Mouse (Mus musculus): ENCODE results near the gene Tm7sf2. TPM values are rescaled to one million over a fixed set of nuclear protein-coding genes. Genes with fewer than 3 reads are reported as not detected.

Tm7sf2 gene
- polyA plus RNA-seq (2015; fragmentation: Nextera tagmentation; extraction: Ambion mirVana): 7.8 and 8.0 TPM in 2 replicates

DNA sequence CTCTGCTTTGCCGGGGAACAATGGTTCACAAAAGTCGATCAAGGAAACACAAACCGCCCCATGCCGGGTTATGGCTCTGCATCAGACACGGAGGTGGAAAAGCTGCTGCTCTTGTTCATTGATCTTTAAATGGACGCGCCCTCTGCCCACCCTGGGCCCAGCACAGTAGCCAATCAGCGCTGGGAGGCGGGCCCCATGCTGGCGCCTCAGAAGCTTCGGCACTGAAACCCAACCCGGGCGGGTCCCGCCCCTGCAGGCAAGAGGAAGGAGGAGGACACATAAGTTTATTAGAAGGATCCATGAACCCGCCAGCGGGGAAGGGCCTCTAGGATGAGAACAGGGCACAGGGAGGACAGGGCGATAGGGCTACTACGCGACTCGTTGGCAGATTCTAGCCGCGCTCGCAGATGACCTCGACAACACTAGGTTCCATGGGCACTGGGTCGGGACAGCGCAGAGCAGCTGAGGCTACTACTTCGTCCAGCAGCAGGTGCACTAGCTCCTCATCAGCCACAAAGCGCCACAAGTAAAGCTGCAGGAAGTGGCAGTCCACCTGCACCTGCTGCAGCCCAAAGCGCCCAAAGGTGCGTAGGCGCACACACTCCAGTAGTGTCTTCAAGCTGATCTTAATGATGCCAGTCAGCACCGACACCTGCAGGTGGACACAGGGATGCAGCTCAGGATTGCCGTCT, at the start of gene Tm7sf2:
TSS of gene Tm7sf2 (minus strand) at position 650 of the 692 bp plus-strand sequence.
- 11% methylated on average over 33 of the region's 33 CpGs for WGBS

GRCm38 (mm10) chr19:6117346-6117985, 49.3 kb upstream of the Tm7sf2 start:
- peak overlapping the region; percentile 92 for H3K4me2 ChIP-seq
- H3K36me3 ChIP-seq: peaks cover 50% of the 10 kb centered on the region
- no peaks in the 10 kb centered on the region for H3K9me3 ChIP-seq
- peak overlapping the region; percentile 97 for H3K27ac ChIP-seq (replicated peaks)
- 5% methylated on average over 32 of the region's 32 CpGs for WGBS
- no peak; the same call in 1 of the 2 replicates for ATAC-seq (ENCODE audit: extremely low read depth, insufficient number of reproducible peaks, low FRiP score, low TSS enrichment)
- H3K27me3 ChIP-seq (replicated peaks): no peaks in the 10 kb centered on the region
- H3K9ac ChIP-seq: peak overlapping the region; percentile 94
- H3K4me3 ChIP-seq: peak overlapping the region; percentile 90
- peaks cover 22% of the 10 kb centered on the region for H3K4me1 ChIP-seq

More for the DNA sequence above, at the start of gene Tm7sf2:
- peak; percentile 78 for ATAC-seq (ENCODE audit: extremely low read depth, insufficient number of reproducible peaks, low FRiP score, low TSS enrichment)
- H3K4me1 ChIP-seq: peaks cover 25% of the 10 kb centered on the region
- H3K4me2 ChIP-seq: peak within 1 kb of the TSS; percentile 99
- peak within 1 kb of the TSS; percentile 74 for H3K27ac ChIP-seq (replicated peaks)
- no peaks in the 10 kb centered on the region for H3K27me3 ChIP-seq (replicated peaks)
- H3K4me3 ChIP-seq: peak within 1 kb of the TSS; percentile 58
- no peaks in the 10 kb centered on the region for H3K9me3 ChIP-seq
- H3K9ac ChIP-seq: peak within 1 kb of the TSS; percentile 79
- peaks cover 39% of the 10 kb centered on the region for H3K36me3 ChIP-seq

DNA sequence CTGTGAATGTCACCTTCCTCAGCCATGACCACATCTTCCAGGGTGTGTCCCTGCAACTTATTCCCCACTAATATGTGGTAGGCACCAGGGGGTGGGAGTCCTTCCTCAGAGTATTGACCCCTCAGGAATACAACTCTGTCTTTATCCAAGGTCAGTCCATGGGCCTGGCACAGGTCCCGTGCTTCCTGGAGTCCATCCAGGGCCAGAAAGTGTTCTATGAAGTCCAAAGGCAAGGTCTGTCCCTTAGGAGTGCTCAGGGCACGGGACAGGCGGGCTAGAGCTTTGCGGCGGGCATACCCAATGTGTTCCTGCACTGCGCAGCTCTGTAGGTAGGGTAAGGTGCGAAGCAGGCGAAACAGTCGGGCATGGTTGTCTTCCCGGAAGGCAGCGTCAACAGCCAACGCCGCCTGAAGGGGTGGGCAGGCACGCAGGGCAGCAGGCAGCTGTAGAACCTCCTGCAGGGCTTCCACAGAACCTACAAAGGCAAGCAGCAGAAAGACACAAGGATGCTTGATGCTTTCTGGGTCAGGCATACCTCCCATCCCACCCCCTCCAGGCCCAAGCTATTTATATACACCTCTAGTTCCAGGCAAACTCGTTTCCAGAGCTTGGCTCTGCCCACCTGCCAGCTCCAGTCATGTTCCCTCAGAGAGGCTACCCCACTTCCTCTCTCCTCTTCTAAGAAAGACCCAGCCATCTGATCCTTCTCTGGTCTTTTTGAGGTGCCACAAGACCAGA, 48.1 kb upstream of the Tm7sf2 start:
- Histone ChIP-seq H3K9me3 (no peaks in the 10 kb centered on the region), H3K4me2 (peak overlapping the region; percentile 92), H3K9ac (peak overlapping the region; percentile 94), H3K4me3 (peak overlapping the region; percentile 90), H3K27ac (replicated peaks) (peak overlapping the region; percentile 17; the same call in 1 of the 2 replicates), H3K27me3 (replicated peaks) (no peaks in the 10 kb centered on the region), H3K36me3 (peaks cover 47% of the 10 kb centered on the region), H3K4me1 (peaks cover 22% of the 10 kb centered on the region)
- ATAC-seq (ENCODE audit: extremely low read depth, insufficient number of reproducible peaks, low FRiP score, low TSS enrichment): no peak
- whole genome bisulfite sequencing: 88% methylated on average over 15 of the region's 15 CpGs

- no peak overlapping the region for H3K4me3 ChIP-seq
- ATAC-seq (ENCODE audit: extremely low read depth, insufficient number of reproducible peaks, low FRiP score, low TSS enrichment): no peak
- peaks cover 32% of the 10 kb centered on the region for H3K36me3 ChIP-seq
- WGBS: 54% methylated on average over 6 of the region's 6 CpGs
- H3K9ac ChIP-seq: no peak overlapping the region
- no peak overlapping the region for H3K27ac ChIP-seq (replicated peaks)
- no peaks in the 10 kb centered on the region for H3K9me3 ChIP-seq
- H3K4me1 ChIP-seq: peaks cover 16% of the 10 kb centered on the region
- H3K4me2 ChIP-seq: no peak overlapping the region
- no peaks in the 10 kb centered on the region for H3K27me3 ChIP-seq (replicated peaks)
Observed at GRCm38 (mm10) chr19:6113116-6113515, 44.9 kb upstream of the Tm7sf2 start.

DNA sequence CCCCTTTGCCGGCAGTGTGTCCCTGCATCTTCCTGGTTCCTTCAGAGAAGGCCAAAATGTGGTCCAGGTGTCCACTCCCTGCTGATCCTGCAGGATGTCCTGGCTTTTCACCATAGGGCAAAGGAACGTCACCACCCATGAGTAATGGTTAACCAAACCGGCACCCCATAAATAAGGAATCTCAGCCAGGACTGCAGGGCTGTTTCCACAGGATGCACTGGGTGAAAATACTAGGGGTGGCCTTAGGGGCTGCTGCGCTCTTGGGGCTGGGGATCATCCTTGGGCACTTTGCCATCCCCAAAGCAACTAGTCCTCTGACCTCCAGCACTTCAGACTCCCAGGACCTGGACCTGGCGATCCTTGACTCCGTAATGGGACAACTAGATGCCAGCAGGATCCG, 37.4 kb upstream of the Tm7sf2 start, which contains the start of gene Naaladl1:
TSS of gene Naaladl1 (plus strand) at position 197 of the 400 bp plus-strand sequence.
- H3K4me2 ChIP-seq: no peak within 1 kb of the TSS
- no peak for ATAC-seq (ENCODE audit: extremely low read depth, insufficient number of reproducible peaks, low FRiP score, low TSS enrichment)
- peak within 1 kb of the TSS; percentile 61 for H3K9ac ChIP-seq
- no peaks in the 10 kb centered on the region for H3K9me3 ChIP-seq
- no peak within 1 kb of the TSS for H3K27ac ChIP-seq (replicated peaks)
- 85% methylated on average over 7 of the region's 7 CpGs for WGBS
- no peaks in the 10 kb centered on the region for H3K4me1 ChIP-seq
- H3K36me3 ChIP-seq: no peaks in the 10 kb centered on the region
- no peaks in the 10 kb centered on the region for H3K27me3 ChIP-seq (replicated peaks)
- no peak within 1 kb of the TSS for H3K4me3 ChIP-seq

DNA sequence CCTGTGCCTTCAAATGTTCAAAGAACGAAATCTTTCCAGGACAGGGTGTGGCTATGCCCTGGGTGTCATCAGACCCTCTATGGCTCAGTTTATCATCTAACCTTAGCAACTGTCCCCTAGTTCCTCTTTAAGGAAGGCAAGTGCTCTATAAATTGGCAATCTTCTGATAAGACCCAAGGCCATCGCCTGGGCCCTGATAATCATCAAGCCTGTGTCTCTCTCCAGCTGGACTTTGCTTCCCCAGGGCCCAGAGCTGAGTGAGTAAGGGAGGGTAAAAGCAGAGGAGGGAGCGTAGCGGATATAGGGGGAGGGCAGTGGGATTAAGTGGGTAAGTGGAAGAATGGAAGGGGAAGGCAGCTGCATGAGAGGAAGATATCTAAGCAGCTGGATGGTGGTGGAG, 36.3 kb upstream of the Tm7sf2 start:
- 53% methylated on average over 4 of the region's 4 CpGs for WGBS
- Histone ChIP-seq H3K9me3 (no peaks in the 10 kb centered on the region), H3K9ac (peak overlapping the region; percentile 61), H3K4me3 (no peak overlapping the region), H3K36me3 (peaks cover 9% of the 10 kb centered on the region; the same call in 1 of the 2 replicates), H3K27ac (replicated peaks) (no peak overlapping the region), H3K4me2 (no peak overlapping the region), H3K4me1 (no peaks in the 10 kb centered on the region), H3K27me3 (replicated peaks) (no peaks in the 10 kb centered on the region)
- ATAC-seq (ENCODE audit: extremely low read depth, insufficient number of reproducible peaks, low FRiP score, low TSS enrichment): no peak

GRCm38 (mm10) chr19:6102169-6102853, 34.1 kb upstream of the Tm7sf2 start:
- H3K4me2 ChIP-seq: no peak overlapping the region
- H3K9ac ChIP-seq: no peak overlapping the region
- no peak for ATAC-seq (ENCODE audit: extremely low read depth, insufficient number of reproducible peaks, low FRiP score, low TSS enrichment)
- H3K4me1 ChIP-seq: no peaks in the 10 kb centered on the region
- H3K27me3 ChIP-seq (replicated peaks): no peaks in the 10 kb centered on the region
- H3K4me3 ChIP-seq: no peak overlapping the region
- H3K36me3 ChIP-seq: peaks cover 18% of the 10 kb centered on the region
- WGBS: 68% methylated on average over 6 of the region's 6 CpGs
- no peak overlapping the region for H3K27ac ChIP-seq (replicated peaks)
- no peaks in the 10 kb centered on the region for H3K9me3 ChIP-seq

DNA sequence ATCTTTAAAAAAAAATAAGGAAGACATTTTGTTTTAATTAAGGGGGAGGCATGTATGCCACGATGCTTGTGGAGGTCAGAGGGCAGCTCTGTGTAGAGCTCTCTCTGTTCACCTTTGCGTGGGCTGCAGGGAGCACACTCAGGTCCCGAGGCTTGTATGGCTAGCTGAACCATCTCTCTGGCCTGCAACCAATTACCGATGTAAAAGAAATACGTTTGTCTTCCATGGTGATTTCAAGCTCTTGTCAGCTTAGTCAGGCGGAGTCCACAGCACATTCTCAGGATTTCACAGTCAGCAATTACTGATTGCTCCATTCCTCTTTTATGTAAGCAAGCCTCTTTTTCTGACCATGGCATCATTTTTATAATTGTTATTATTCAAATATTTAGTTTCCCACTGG, 33.0 kb upstream of the Tm7sf2 start:
- Histone ChIP-seq H3K27me3 (replicated peaks) (no peaks in the 10 kb centered on the region), H3K4me3 (no peak overlapping the region), H3K4me2 (no peak overlapping the region), H3K27ac (replicated peaks) (no peak overlapping the region), H3K9me3 (no peaks in the 10 kb centered on the region), H3K36me3 (peaks cover 23% of the 10 kb centered on the region), H3K4me1 (no peaks in the 10 kb centered on the region), H3K9ac (no peak overlapping the region)
- WGBS: 76% methylated on average over 6 of the region's 6 CpGs
- ATAC-seq (ENCODE audit: extremely low read depth, insufficient number of reproducible peaks, low FRiP score, low TSS enrichment): no peak

DNA sequence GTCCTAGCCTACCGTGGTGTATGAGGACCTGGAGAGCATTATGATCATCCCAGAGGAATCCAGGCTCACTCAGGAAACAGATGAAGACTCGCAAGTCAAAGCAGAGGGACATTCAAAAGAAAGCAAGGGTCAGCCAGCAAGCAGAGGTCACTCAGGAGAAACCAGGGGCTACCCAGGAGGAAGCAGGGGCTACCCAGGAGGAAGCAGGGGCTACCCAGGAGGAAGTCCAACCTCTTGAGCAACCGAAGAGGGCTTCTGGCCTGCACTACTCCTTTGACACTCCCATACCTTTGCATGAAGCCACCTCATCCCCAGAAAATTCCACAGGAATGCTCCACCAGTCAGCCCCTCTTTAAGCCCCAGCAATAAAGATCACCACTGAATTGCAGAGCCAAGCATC, 29.7 kb upstream of the Tm7sf2 start:
- peaks cover 48% of the 10 kb centered on the region for H3K36me3 ChIP-seq
- no peaks in the 10 kb centered on the region for H3K9me3 ChIP-seq
- 82% methylated on average over 3 of the region's 3 CpGs for WGBS
- H3K27me3 ChIP-seq (replicated peaks): no peaks in the 10 kb centered on the region
- no peak for ATAC-seq (ENCODE audit: extremely low read depth, insufficient number of reproducible peaks, low FRiP score, low TSS enrichment)
- H3K4me2 ChIP-seq: no peak overlapping the region
- H3K4me3 ChIP-seq: no peak overlapping the region
- H3K27ac ChIP-seq (replicated peaks): no peak overlapping the region
- H3K4me1 ChIP-seq: no peaks in the 10 kb centered on the region
- H3K9ac ChIP-seq: no peak overlapping the region

DNA sequence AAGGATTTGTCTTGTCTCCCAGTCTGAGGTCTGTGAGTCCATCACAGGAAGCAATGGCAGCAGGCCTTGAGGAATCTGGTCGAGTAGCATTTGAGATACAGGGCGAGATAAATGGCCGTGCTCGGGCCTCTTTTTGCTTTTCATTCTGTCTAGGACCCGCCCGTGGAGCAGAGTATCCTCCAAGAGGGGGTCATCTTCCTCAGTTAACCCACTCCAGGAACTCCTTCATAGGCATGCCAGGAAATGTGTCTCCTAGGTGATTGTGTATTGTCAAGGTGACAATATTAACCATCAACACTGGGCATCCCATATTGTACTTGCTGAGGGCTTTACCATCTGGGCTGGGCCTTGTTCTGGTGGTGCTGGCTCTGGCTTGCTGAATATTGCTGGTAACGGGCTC, 25.9 kb upstream of the Tm7sf2 start, which contains the start of gene AC131692.1:
TSS of gene AC131692.1 (plus strand) at position 301 of the 400 bp plus-strand sequence.
- ATAC-seq (ENCODE audit: extremely low read depth, insufficient number of reproducible peaks, low FRiP score, low TSS enrichment): no peak
- 88% methylated on average over 7 of the region's 7 CpGs for WGBS
- H3K4me1 ChIP-seq: no peaks in the 10 kb centered on the region
- no peaks in the 10 kb centered on the region for H3K27me3 ChIP-seq (replicated peaks)
- peaks cover 74% of the 10 kb centered on the region for H3K36me3 ChIP-seq
- H3K4me3 ChIP-seq: no peak within 1 kb of the TSS
- no peak within 1 kb of the TSS for H3K4me2 ChIP-seq
- H3K9ac ChIP-seq: no peak within 1 kb of the TSS
- no peaks in the 10 kb centered on the region for H3K9me3 ChIP-seq
- H3K27ac ChIP-seq (replicated peaks): no peak within 1 kb of the TSS

GRCm38 (mm10) chr19:6088841-6089240, 20.7 kb upstream of the Tm7sf2 start:
- Histone ChIP-seq H3K27ac (replicated peaks) (no peak overlapping the region), H3K27me3 (replicated peaks) (no peaks in the 10 kb centered on the region), H3K9ac (no peak overlapping the region), H3K4me3 (no peak overlapping the region), H3K9me3 (no peaks in the 10 kb centered on the region), H3K4me2 (no peak overlapping the region), H3K4me1 (peaks cover 16% of the 10 kb centered on the region), H3K36me3 (peaks cover 69% of the 10 kb centered on the region)
- no peak for ATAC-seq (ENCODE audit: extremely low read depth, insufficient number of reproducible peaks, low FRiP score, low TSS enrichment)
- 91% methylated on average over 13 of the region's 13 CpGs for WGBS
